Mouse (Mus musculus): ENCODE measurements at regions not wholly inside any gene's neighbourhood (a gene's known extent, or its start where the extent isn't known, plus 50 kb on each side); places are given as distances from the start of the nearest gene placed in this dataset.

DNA sequence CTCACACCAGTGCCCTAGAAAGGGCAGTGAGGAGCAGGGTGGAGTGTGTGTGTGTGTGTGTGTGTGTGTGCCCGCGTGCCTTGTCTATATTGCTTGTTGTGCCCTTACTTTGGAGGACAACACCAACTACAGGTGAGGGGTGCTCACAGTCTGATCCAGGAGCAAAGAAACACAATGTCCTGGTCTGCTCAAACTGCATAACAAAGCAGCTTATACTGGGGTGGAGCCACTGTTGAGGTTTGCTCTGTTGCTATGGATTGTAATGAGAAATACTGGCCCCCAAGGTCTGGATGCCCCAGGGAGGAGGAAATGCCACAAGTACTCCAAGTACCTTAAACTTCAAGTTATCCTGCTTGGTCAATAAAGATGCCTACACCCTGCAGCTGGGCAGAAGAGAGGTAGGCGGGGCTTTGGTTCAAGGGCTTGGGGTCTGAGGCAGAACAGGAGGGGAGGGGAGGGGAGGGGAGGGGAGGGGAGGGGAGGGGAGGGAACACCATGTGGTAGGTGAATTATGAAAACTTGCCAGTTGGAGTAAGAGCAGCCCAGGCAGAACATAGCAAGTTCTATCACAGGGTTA lies 74.2 kb upstream of the Spred2 start:
- Histone ChIP-seq H3K27me3 (replicated peaks; ENCODE audit: control insufficient read depth, insufficient read depth, low read length) (no peaks in the 10 kb centered on the region), H3K36me3 (ENCODE audit: control insufficient read depth, insufficient read depth, low read length) (no peaks in the 10 kb centered on the region), H3K9ac (ENCODE audit: low read depth, low read length) (no peak overlapping the region), H3K27ac (ENCODE audit: low read depth, low read length) (no peak overlapping the region), H3K9me3 (ENCODE audit: control insufficient read depth, low read length) (no peaks in the 10 kb centered on the region), H3K4me1 (replicated peaks; ENCODE audit: control insufficient read depth, insufficient read depth, low read length) (no peaks in the 10 kb centered on the region), H3K4me3 (ENCODE audit: low read depth, low read length) (no peak overlapping the region), H3K4me2 (no peak overlapping the region)
- DNase-seq (ENCODE audit: low spot score) (no peak), ATAC-seq (replicated peaks; ENCODE audit: low FRiP score) (no peak)
- 70% methylated on average over 3 of the region's 3 CpGs for whole genome bisulfite sequencing

DNA sequence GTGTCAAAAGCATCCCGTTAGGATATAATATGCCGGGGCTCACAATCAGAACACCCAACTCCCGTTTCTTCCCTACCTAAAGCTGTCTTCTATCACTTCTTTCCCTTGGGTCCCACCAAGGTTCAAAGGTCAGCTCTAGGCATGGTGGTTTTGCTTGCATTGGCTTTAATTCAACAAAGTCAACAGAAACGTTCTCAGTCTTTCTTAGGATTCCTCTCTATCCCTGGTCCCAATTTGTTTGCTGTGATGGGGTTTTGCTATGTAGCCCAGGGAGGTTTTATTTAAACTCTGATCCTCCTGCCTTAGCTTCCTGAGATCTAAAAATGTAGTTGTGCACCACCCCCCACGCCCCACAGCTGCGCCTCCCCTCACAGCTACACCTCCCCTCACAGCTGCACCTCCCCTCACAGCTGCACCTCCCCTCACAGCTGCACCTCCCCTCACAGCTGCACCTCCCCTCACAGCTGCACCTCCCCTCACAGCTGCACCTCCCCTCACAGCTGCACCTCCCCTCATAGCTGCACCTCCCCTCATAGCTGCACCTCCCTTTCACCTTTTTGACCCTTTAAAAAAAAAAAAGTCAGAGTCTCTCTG lies 73.1 kb upstream of the Spred2 start:
- ATAC-seq (replicated peaks; ENCODE audit: low FRiP score) (no peak), DNase-seq (ENCODE audit: low spot score) (no peak)
- 29% methylated on average over 6 of the region's 6 CpGs for WGBS
- H3K36me3 ChIP-seq (ENCODE audit: control insufficient read depth, insufficient read depth, low read length) = no peaks in the 10 kb centered on the region
- no peak overlapping the region for H3K9ac ChIP-seq (ENCODE audit: low read depth, low read length)
- H3K4me3 ChIP-seq (ENCODE audit: low read depth, low read length) = no peak overlapping the region
- H3K4me1 ChIP-seq (replicated peaks; ENCODE audit: control insufficient read depth, insufficient read depth, low read length) = no peaks in the 10 kb centered on the region
- H3K27me3 ChIP-seq (replicated peaks; ENCODE audit: control insufficient read depth, insufficient read depth, low read length) = no peaks in the 10 kb centered on the region
- H3K27ac ChIP-seq (ENCODE audit: low read depth, low read length) = no peak overlapping the region
- no peak overlapping the region for H3K4me2 ChIP-seq
- no peaks in the 10 kb centered on the region for H3K9me3 ChIP-seq (ENCODE audit: control insufficient read depth, low read length)

DNA sequence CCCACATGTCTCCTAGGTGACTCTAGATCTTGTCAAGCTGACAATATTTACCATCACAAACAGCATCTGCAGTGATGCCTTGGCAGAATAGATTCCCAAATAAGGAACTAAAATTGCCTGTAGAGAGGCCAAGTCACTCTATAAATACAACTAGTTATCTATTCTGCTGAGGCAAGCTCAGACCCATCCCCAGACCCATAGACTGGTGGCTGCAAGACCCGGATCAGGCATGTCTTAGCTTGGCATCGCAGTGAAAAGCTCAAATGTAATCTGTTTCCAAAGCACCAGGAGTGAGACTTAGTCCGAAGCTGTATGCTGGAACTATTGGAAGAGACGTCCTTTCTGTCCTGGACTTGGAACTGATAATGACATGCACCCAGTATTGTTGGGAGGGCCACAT lies 62.6 kb upstream of the Spred2 start:
- DNase-seq (ENCODE audit: low spot score) = no peak
- no peak overlapping the region for H3K4me2 ChIP-seq
- H3K9me3 ChIP-seq (ENCODE audit: control insufficient read depth, low read length) = no peaks in the 10 kb centered on the region
- H3K4me1 ChIP-seq (replicated peaks; ENCODE audit: control insufficient read depth, insufficient read depth, low read length) = no peaks in the 10 kb centered on the region
- 80% methylated on average over 4 of the region's 4 CpGs for WGBS
- H3K27ac ChIP-seq (ENCODE audit: low read depth, low read length) = no peak overlapping the region
- no peak overlapping the region for H3K9ac ChIP-seq (ENCODE audit: low read depth, low read length)
- no peak for ATAC-seq (replicated peaks; ENCODE audit: low FRiP score)
- H3K27me3 ChIP-seq (replicated peaks; ENCODE audit: control insufficient read depth, insufficient read depth, low read length) = no peaks in the 10 kb centered on the region
- H3K4me3 ChIP-seq (ENCODE audit: low read depth, low read length) = no peak overlapping the region
- no peaks in the 10 kb centered on the region for H3K36me3 ChIP-seq (ENCODE audit: control insufficient read depth, insufficient read depth, low read length)

DNA sequence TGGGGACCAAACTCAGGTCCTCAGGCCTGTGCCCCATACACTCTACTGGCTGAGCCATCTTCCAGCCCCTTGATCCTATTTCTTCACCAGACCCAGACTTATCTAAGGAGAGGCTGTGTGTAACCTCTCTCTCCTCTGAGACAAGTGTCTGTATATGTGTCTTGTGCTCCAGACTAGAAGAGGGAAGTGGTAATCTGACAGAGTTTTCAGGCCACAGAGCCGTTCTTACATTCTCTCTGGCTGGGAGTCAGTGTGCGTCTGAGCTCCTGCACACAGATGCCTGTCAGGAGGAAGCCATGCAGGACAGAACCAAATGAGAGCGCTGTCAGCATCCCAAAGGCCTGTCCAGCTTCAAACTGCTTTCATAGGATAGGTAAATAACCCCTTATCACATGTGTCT lies 60.8 kb upstream of the Spred2 start:
- Histone ChIP-seq H3K27ac (ENCODE audit: low read depth, low read length) (no peak overlapping the region), H3K36me3 (ENCODE audit: control insufficient read depth, insufficient read depth, low read length) (no peaks in the 10 kb centered on the region), H3K4me2 (no peak overlapping the region), H3K9me3 (ENCODE audit: control insufficient read depth, low read length) (no peaks in the 10 kb centered on the region), H3K9ac (ENCODE audit: low read depth, low read length) (no peak overlapping the region), H3K4me3 (ENCODE audit: low read depth, low read length) (no peak overlapping the region), H3K4me1 (replicated peaks; ENCODE audit: control insufficient read depth, insufficient read depth, low read length) (no peaks in the 10 kb centered on the region), H3K27me3 (replicated peaks; ENCODE audit: control insufficient read depth, insufficient read depth, low read length) (no peaks in the 10 kb centered on the region)
- no peak for ATAC-seq (replicated peaks; ENCODE audit: low FRiP score)
- DNase-seq (ENCODE audit: low spot score) = no peak
- 65% methylated on average over 3 of the region's 3 CpGs for WGBS

DNA sequence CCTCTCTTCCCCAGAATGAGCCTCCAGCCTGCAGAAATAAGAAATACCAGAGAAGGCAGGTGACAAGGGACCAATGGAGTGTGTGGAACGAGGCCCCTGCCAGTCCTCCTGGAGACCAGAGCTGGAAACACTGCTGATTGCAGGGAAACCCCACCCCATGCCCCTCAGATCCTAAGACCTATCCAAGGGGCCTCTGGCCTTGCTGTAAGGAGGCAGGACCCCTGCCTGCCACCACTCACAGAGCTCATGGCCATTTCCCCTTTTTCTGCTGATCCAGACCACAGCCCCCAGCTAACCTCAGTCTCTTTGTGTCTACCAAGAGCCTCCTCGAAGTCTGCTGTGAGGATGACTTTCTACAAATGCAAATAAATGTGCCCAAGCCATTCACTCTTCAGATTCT lies 57.9 kb upstream of the Spred2 start:
- no peaks in the 10 kb centered on the region for H3K9me3 ChIP-seq (ENCODE audit: control insufficient read depth, low read length)
- H3K36me3 ChIP-seq (ENCODE audit: control insufficient read depth, insufficient read depth, low read length) = no peaks in the 10 kb centered on the region
- no peaks in the 10 kb centered on the region for H3K4me1 ChIP-seq (replicated peaks; ENCODE audit: control insufficient read depth, insufficient read depth, low read length)
- 31% methylated on average over 2 of the region's 2 CpGs for WGBS
- no peak overlapping the region for H3K4me3 ChIP-seq (ENCODE audit: low read depth, low read length)
- H3K4me2 ChIP-seq = no peak overlapping the region
- no peak overlapping the region for H3K9ac ChIP-seq (ENCODE audit: low read depth, low read length)
- ATAC-seq (replicated peaks; ENCODE audit: low FRiP score) = no peak
- DNase-seq (ENCODE audit: low spot score) = no peak
- H3K27me3 ChIP-seq (replicated peaks; ENCODE audit: control insufficient read depth, insufficient read depth, low read length) = no peaks in the 10 kb centered on the region
- H3K27ac ChIP-seq (ENCODE audit: low read depth, low read length) = no peak overlapping the region

DNA sequence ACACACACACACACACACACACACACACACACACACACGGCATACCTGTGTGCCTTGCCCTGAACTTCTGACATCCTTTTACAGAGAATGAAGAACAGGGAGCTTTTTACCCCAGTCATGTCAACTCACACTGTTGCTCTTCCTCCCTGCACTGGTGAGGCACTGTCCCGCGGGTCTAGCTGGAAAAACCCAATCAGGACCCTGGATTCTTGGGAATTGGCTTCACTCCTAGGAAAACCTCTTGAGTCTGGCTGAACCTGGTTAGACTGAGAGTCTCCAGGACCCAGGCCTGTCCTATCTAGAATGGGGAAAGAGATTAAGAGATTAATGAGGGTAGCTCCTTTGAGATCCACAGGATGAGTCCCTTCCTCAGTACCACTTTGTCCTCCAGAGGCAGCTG lies 54.5 kb upstream of the Spred2 start:
- Histone ChIP-seq H3K27ac (ENCODE audit: low read depth, low read length) (no peak overlapping the region), H3K4me1 (replicated peaks; ENCODE audit: control insufficient read depth, insufficient read depth, low read length) (no peaks in the 10 kb centered on the region), H3K4me3 (ENCODE audit: low read depth, low read length) (no peak overlapping the region), H3K4me2 (no peak overlapping the region), H3K9me3 (ENCODE audit: control insufficient read depth, low read length) (no peaks in the 10 kb centered on the region), H3K9ac (ENCODE audit: low read depth, low read length) (no peak overlapping the region), H3K36me3 (ENCODE audit: control insufficient read depth, insufficient read depth, low read length) (no peaks in the 10 kb centered on the region), H3K27me3 (replicated peaks; ENCODE audit: control insufficient read depth, insufficient read depth, low read length) (no peaks in the 10 kb centered on the region)
- ATAC-seq (replicated peaks; ENCODE audit: low FRiP score) = no peak
- no peak for DNase-seq (ENCODE audit: low spot score)
- WGBS = 64% methylated on average over 3 of the region's 3 CpGs

DNA sequence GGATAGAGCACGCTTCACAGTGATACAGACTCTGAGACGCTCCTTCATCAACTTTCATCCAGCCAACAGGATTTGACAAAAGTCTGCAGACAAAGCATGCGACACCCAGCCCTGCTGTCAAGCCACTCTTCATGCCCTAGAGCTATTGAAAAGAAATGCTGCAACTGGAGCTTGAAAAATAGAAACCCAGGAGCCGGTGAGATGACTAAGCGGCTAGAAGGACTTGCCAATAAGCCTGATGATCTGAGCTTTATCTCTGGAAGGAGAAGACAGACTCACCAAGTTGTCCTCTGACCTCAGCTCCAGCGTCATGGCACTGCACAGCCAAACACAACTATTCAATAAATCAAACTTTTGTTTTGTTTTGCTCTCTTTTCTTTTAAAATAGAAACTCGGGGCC lies 54.0 kb upstream of the Spred2 start:
- Histone ChIP-seq H3K4me3 (ENCODE audit: low read depth, low read length) (no peak overlapping the region), H3K4me1 (replicated peaks; ENCODE audit: control insufficient read depth, insufficient read depth, low read length) (no peaks in the 10 kb centered on the region), H3K27me3 (replicated peaks; ENCODE audit: control insufficient read depth, insufficient read depth, low read length) (no peaks in the 10 kb centered on the region), H3K9ac (ENCODE audit: low read depth, low read length) (no peak overlapping the region), H3K36me3 (ENCODE audit: control insufficient read depth, insufficient read depth, low read length) (no peaks in the 10 kb centered on the region), H3K4me2 (no peak overlapping the region), H3K27ac (ENCODE audit: low read depth, low read length) (no peak overlapping the region), H3K9me3 (ENCODE audit: control insufficient read depth, low read length) (no peaks in the 10 kb centered on the region)
- DNase-seq (ENCODE audit: low spot score) = no peak
- ATAC-seq (replicated peaks; ENCODE audit: low FRiP score) = no peak
- WGBS = 74% methylated on average over 7 of the region's 7 CpGs

DNA sequence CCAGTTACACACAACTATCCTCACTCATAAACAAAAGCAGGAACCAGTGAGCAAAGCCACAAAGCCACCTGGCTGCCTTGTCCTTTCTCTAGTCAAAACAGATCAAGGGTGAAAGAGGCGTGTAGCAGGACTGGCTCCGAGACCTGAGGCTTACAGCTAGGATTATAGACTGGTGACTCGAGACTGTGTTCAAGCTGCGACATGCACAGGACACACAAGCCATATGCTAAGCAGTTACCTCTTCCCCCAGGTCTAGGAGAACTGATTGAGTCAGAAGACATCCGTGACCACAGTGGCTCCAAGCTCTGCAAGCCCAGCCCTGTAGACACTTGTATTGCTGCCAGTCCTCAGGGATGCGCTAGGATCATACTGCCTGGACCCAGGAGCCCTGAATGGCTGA lies 50.4 kb upstream of the Spred2 start:
- ATAC-seq (replicated peaks; ENCODE audit: low FRiP score) (no peak), DNase-seq (ENCODE audit: low spot score) (no peak)
- H3K36me3 ChIP-seq (ENCODE audit: control insufficient read depth, insufficient read depth, low read length) = no peaks in the 10 kb centered on the region
- no peaks in the 10 kb centered on the region for H3K9me3 ChIP-seq (ENCODE audit: control insufficient read depth, low read length)
- no peak overlapping the region for H3K4me2 ChIP-seq
- no peaks in the 10 kb centered on the region for H3K4me1 ChIP-seq (replicated peaks; ENCODE audit: control insufficient read depth, insufficient read depth, low read length)
- H3K9ac ChIP-seq (ENCODE audit: low read depth, low read length) = no peak overlapping the region
- H3K4me3 ChIP-seq (ENCODE audit: low read depth, low read length) = no peak overlapping the region
- 83% methylated on average over 6 of the region's 6 CpGs for WGBS
- H3K27me3 ChIP-seq (replicated peaks; ENCODE audit: control insufficient read depth, insufficient read depth, low read length) = no peaks in the 10 kb centered on the region
- no peak overlapping the region for H3K27ac ChIP-seq (ENCODE audit: low read depth, low read length)

Data from liver, embryonic 11.5 days (tissue).